Mouse (Mus musculus): ENCODE results near the gene Asdurf. TPM values are rescaled to one million over a fixed set of nuclear protein-coding genes. Genes with fewer than 3 reads are reported as not detected.

The Asdurf gene
- polyA plus RNA-seq, 1 experiment = not detected

Other genes starting within 250 kb of the Asdurf start
- not detected in 2 replicates for gene 1700019A02Rik, start 165.0 kb downstream of the Asdurf start, polyA plus RNA-seq (2012; rRNA removed)
- 1.0 and 1.1 TPM in 2 replicates for gene Pms1, start 55.6 kb downstream of the Asdurf start, polyA plus RNA-seq (2012; rRNA removed)
- 11.6 and 13.4 TPM in 2 replicates for gene Ormdl1, start 55.5 kb downstream of the Asdurf start, polyA plus RNA-seq (2012; rRNA removed)
- gene Gm28778, start 55.5 kb downstream of the Asdurf start, polyA plus RNA-seq (2012; rRNA removed) = 8.8 and 16.7 TPM in 2 replicates
- 6.5 and 8.1 TPM in 2 replicates for gene Osgepl1, start 39.0 kb downstream of the Asdurf start, polyA plus RNA-seq (2012; rRNA removed)
- not detected in 2 replicates for gene Gm28551, start within 50 bp of the Asdurf start, polyA plus RNA-seq (2012; rRNA removed)
- 11.2 and 12.4 TPM in 2 replicates for gene Asnsd1, start 133 bp upstream of the Asdurf start, polyA plus RNA-seq (2012; rRNA removed)

Measured in gonadal fat pad, adult 2 months (tissue).